Mouse (Mus musculus): ENCODE data around the gene Prrx2. TPM values are rescaled to one million over a fixed set of nuclear protein-coding genes. Genes with fewer than 3 reads are reported as not detected.
"Not testable (repeated sequence)": the region's sequence is repeated elsewhere in the genome, so short reads cannot be mapped to it uniquely, and the experiment has no call there.

Gene Prrx2
- total RNA-seq, 2 experiments from 2014 or later, result 2.9 to 5.0 TPM

- DNase-seq (ENCODE audit: low spot score in 2 of 2), result no peak
Observed at GRCm38 (mm10) chr2:30904991-30905390, 70.2 kb downstream of the Prrx2 start.

- no peak for DNase-seq (ENCODE audit: low spot score in 2 of 2)
Observed at GRCm38 (mm10) chr2:30905906-30906305, 71.1 kb downstream of the Prrx2 start.

DNA sequence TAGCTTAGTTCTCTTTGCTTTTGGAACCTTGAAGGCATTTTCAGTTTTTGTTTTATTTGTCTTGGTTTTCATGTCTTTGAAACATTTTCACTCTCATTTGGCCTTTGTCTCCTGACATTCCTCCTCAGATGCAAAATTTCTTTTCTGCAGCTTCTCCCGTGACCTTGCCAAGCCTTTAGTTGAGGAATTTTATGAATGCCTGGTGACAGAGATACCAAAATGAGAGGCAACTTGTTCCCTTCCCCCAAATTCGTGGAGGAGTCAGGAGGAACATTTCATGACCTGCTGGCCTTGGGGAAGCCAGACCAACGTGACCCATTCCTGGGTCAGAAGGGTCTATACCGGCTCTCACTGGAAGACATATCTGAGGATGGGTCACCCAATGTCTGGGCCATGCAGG lies 71.9 kb downstream of the Prrx2 start:
- no peak for DNase-seq (ENCODE audit: low spot score in 2 of 2)

- no peak for DNase-seq (ENCODE audit: low spot score in 2 of 2)
Observed at GRCm38 (mm10) chr2:30912291-30912773, 77.6 kb downstream of the Prrx2 start.

- DNase-seq (ENCODE audit: low spot score in 2 of 2), result no peak
Observed at GRCm38 (mm10) chr2:30913022-30913421, 78.2 kb downstream of the Prrx2 start.

- DNase-seq (ENCODE audit: low spot score in 2 of 2), result no peak
Observed at GRCm38 (mm10) chr2:30914836-30915235, 80.1 kb downstream of the Prrx2 start.

GRCm38 (mm10) chr2:30915376-30915775 lies 80.6 kb downstream of the Prrx2 start:
- no peak for DNase-seq (ENCODE audit: low spot score in 2 of 2)

DNA sequence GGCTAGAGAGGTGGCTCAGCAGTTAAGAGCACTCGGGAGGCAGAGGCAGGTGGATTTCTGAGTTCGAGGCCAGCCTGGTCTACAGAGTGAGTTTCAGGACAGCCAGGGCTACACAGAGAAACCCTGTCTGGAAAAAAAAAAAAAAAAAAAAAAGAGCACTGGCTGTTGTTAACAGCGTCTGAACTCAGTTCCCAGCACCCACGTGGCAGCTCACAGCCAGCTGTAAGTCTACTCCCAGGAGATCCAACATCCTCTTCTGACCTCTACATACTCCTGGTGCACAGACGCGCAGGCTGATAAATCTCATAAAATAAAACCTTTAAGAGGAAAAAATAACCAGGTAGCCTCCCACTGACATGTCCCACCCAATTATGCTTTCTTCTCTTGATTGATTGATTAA lies 81.2 kb downstream of the Prrx2 start:
- not testable (repeated sequence) for DNase-seq (ENCODE audit: low spot score in 2 of 2)

DNA sequence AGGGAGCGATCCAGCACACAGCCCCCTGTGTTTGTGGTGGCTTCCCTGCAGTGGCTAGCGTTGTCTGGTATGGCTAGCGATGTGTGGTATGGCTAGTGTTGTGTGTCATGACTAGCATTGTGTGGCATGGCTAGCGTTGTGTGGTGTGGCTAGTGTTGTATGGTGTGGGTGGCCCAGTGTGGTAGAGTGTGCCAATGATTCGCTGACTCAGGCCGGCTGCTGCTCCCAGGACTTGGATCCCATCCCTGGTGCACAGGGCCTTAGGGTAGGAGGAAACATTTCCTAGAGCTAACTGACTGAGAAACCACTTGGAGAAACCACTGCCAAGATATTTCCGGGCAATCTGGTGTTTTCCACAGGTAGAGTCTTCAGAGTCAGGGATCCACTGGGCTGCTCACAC lies 82.9 kb downstream of the Prrx2 start:
- no peak for DNase-seq (ENCODE audit: low spot score in 2 of 2)

DNA sequence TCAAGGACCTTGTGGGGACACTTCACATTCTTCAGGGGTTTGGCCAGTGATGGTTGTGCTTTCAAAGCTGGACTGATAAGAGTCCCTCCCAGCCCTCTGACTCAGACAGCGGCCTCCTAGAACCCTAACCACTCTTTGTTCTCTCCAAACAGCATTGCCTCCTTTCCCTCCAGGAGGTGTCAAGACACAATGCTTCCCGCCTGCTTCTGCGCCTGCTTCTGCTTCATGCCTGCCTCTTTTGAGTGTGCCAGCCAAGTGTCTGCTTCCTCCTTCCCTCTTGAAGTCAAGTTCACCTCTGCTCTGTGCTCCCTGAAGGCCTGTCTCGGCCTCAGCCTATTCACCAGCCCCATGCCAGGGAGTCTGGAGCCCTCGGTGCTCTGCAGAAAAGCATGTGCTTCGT lies 83.4 kb downstream of the Prrx2 start:
- DNase-seq (ENCODE audit: low spot score in 2 of 2), result no peak

DNA sequence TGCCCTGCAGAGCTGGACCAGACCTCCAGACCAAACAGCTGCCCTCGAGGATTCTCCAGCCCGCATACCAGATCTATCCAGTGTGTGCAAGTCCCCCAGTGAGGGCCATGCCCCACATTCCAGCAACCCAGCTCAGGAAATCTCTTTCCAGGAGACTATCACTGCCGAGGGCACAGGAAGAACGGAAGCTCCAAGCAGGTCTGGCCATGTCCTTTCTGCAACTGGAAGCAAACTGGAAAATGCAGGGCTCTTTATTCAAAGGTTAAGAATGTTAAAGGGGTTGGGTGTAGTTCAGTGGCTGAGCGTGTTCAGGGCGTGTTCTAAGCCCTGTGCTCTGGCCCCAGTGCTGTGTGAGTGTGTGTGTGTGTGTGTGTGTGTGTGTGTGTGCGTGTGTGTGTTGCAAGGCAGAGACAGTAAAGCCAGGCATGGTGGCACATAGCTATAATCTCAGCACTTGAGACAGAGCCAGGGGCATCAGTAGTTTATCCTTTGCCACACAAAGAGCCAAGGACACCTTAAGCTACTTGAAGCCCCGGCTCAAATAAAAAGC lies 84.1 kb downstream of the Prrx2 start:
- DNase-seq (ENCODE audit: low spot score in 2 of 2), result no peak

DNA sequence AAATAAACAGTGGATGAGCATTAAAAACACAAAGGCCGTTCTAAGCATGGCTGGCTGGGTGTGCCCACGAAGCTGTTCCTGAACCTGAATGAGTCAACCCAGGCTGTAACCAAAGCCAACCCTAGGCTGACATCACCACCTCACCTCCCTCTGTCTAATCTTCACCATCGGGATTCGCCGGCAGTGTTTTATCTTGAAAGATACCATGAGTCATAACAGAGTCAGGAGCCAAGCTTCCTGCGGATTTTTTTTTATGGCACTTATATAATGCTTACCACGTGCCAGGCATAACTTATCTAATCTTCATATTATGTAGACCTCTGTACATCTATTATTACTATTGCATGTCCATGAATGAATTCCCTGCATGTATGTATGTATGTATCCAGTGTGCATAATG lies 85.4 kb downstream of the Prrx2 start:
- DNase-seq (ENCODE audit: low spot score in 2 of 2), result no peak

GRCm38 (mm10) chr2:30923099-30923498 lies 88.3 kb downstream of the Prrx2 start:
- DNase-seq (ENCODE audit: low spot score in 2 of 2), result no peak

GRCm38 (mm10) chr2:30925181-30925580 lies 90.4 kb downstream of the Prrx2 start:
- no peak for DNase-seq (ENCODE audit: low spot score in 2 of 2)

- no peak for DNase-seq (ENCODE audit: low spot score in 2 of 2)
Observed at GRCm38 (mm10) chr2:30926381-30926780, 91.6 kb downstream of the Prrx2 start.

GRCm38 (mm10) chr2:30927151-30927781 lies 92.5 kb downstream of the Prrx2 start:
- no peak for DNase-seq (ENCODE audit: low spot score in 2 of 2)

DNA sequence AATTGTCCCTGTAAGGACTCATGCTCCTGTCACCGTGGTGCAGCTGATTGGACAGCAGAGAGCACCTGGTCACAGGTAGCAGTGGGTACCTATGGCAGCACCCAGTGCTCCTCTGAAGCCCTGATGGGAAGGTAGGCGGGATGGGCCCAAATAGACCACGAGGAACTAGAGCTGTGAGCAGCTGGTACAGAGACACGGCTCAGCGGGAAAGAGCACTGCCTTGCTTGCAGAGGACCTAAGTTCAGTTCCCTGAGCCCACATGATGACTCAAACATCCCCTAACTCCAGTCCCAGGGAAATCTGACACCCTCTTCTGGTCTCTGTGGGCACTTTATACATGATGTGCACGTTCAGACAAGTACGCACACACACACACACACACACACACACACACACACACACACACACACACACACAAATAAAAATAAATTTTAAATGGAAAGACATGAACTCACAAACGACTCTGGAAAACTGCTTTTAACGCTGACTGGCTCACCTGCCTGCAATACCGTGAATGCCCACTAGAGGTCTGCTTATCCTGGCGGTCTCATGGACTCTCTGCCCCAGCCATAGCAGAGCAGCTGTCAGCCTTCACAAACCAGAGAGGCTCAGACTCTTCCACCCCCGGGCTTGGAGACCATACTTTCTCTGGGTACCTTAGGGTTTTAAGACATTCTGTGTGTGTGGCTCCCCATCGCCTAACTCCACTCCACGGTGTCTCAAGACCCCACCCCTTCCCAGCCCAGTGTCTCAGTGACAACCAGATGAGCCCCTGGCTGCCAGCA lies 93.3 kb downstream of the Prrx2 start:
- DNase-seq (ENCODE audit: low spot score in 2 of 2), result peak; percentile 66 to 81

GRCm38 (mm10) chr2:30928893-30929482 lies 94.2 kb downstream of the Prrx2 start:
- no peak for DNase-seq (ENCODE audit: low spot score in 2 of 2)

GRCm38 (mm10) chr2:30929483-30930045 lies 94.8 kb downstream of the Prrx2 start, which contains the start of gene Ptges:
Gene Ptges (minus strand): TSS chr2:30929863.
- DNase-seq (ENCODE audit: low spot score in 2 of 2), result peak; percentile 56 to 69

GRCm38 (mm10) chr2:30930846-30931245 lies 96.1 kb downstream of the Prrx2 start:
- DNase-seq (ENCODE audit: low spot score in 2 of 2), result not testable (repeated sequence)
